Mouse (Mus musculus): ENCODE results near the gene Wee1. TPM values are rescaled to one million over a fixed set of nuclear protein-coding genes. Genes with fewer than 3 reads are reported as not detected.

Gene Wee1
- total RNA-seq, 2 experiments from 2014 or later, result 22.0 to 22.5 TPM

Other genes starting within 250 kb of the Wee1 start
- gene Dennd5a, start 161.6 kb upstream of the Wee1 start, total RNA-seq (2021), result 100 to 1,000 TPM; 215 to 216 TPM
- gene Tmem41b, start 135.1 kb upstream of the Wee1 start, total RNA-seq (2021), result 10 to 100 TPM; 47.0 to 49.1 TPM
- 100 to 1,000 TPM in 1 of 2 experiments, 10 to 100 TPM in 1; 93.8 to 104 TPM for gene Ipo7, start 103.8 kb upstream of the Wee1 start, total RNA-seq (2021)
- 10 to 100 TPM in 1 of 2 experiments, 1 to 10 TPM in 1; 9.8 to 11.7 TPM for gene Zfp143, start 60.8 kb upstream of the Wee1 start, total RNA-seq (2021)
- gene Swap70, start 99.7 kb downstream of the Wee1 start, total RNA-seq (2021), result 1 to 10 TPM; 8.6 to 9.7 TPM

All from layer of hippocampus, adult 18-20 months (tissue).